Mouse (Mus musculus): Measurements from ENCODE around the gene Map2k1. TPM values are rescaled to one million over a fixed set of nuclear protein-coding genes. Genes with fewer than 3 reads are reported as not detected.

Gene Map2k1
- polyA plus RNA-seq, 1 experiment from 2014 or later = 32.5 TPM

Small RNA genes within 50 kb of the gene (microRNA-seq; reads per million reads assigned to microRNA genes)
- gene Gm24106 = not detected

Other genes with a start within 250 kb of the Map2k1 start
- 2.5 and 2.8 TPM in 2 replicates for gene Smad6, start 231.6 kb downstream of the Map2k1 start, polyA plus RNA-seq (2015; fragmentation: Nextera tagmentation; extraction: Ambion mirVana)
- gene Lctl, start 136.5 kb downstream of the Map2k1 start, polyA plus RNA-seq (2015; fragmentation: Nextera tagmentation; extraction: Ambion mirVana) = not detected in 2 replicates
- gene Zwilch, start 80.5 kb downstream of the Map2k1 start, polyA plus RNA-seq (2015; fragmentation: Nextera tagmentation; extraction: Ambion mirVana) = 14.7 and 17.6 TPM in 2 replicates
- gene Rpl4, start 80.3 kb downstream of the Map2k1 start, polyA plus RNA-seq (2015; fragmentation: Nextera tagmentation; extraction: Ambion mirVana) = 1,021 and 1,130 TPM in 2 replicates
- gene Snapc5, start 74.4 kb downstream of the Map2k1 start, polyA plus RNA-seq (2015; fragmentation: Nextera tagmentation; extraction: Ambion mirVana) = 16.6 and 16.9 TPM in 2 replicates
- 1.0 TPM in 2 replicates for gene Uchl4, start 18.4 kb downstream of the Map2k1 start, polyA plus RNA-seq (2015; fragmentation: Nextera tagmentation; extraction: Ambion mirVana)
- gene Tipin, start 27.9 kb upstream of the Map2k1 start, polyA plus RNA-seq (2015; fragmentation: Nextera tagmentation; extraction: Ambion mirVana) = 284 and 311 TPM in 2 replicates
- gene Dis3l, start 87.7 kb upstream of the Map2k1 start, polyA plus RNA-seq (2015; fragmentation: Nextera tagmentation; extraction: Ambion mirVana) = 9.8 and 12.0 TPM in 2 replicates
- 0.23 and 0.38 TPM in 2 replicates for gene Megf11, start 132.0 kb upstream of the Map2k1 start, polyA plus RNA-seq (2015; fragmentation: Nextera tagmentation; extraction: Ambion mirVana)

All from liver, embryonic 13.5 days (tissue).